Mouse (Mus musculus): ENCODE results near the gene Syf2.

GRCm38 (mm10) chr4:134955196-134955595 is 24.5 kb downstream of the Syf2 start:
- TF ChIP-seq EP300 (IDR thresholded peaks at IDR 0.05; ENCODE audit: insufficient read depth, low read depth, low read length) (no peak), POLR2A (IDR thresholded peaks at IDR 0.05; ENCODE audit: insufficient read depth, low read depth, low read length) (no peak), CTCF (IDR thresholded peaks at IDR 0.05) (no peak)

Data from heart, adult 2 months (tissue).